Mouse (Mus musculus) MEL (cell line): ENCODE data around the gene Fars2.

Experiments used
- CHD2 ChIP-seq: IDR thresholded peaks from 2 replicates; pipeline ENCODE4 v1.6.1; 2011; ENCODE audit warnings: low read length, improper control_type of control experiment
- CTCF ChIP-seq, 3 experiments: IDR thresholded peaks in 2 of 3; conservative IDR thresholded peaks in 1 of 3; 2 replicates each; pipeline ENCODE4 v1.5.1; 2011 to 2012; ENCODE audit warnings: low read length in 3 of 3, low read depth in 2 of 3, mild to moderate bottlenecking in 2 of 3, improper control_type of control experiment in 1 of 3, inconsistent platforms in 1 of 3, mixed read lengths in 1 of 3, moderate library complexity in 1 of 3; ENCODE audit not compliant: control insufficient read depth in 1 of 3, insufficient read depth in 1 of 3, poor library complexity in 1 of 3, severe bottlenecking in 1 of 3
- JUND ChIP-seq: IDR thresholded peaks from 2 replicates; pipeline ENCODE4 v1.6.1; 2011; ENCODE audit warnings: low read depth, mild to moderate bottlenecking, improper control_type of control experiment, low read length
- MAX ChIP-seq: IDR thresholded peaks from 2 replicates; pipeline ENCODE4 v1.6.1; 2011; ENCODE audit warnings: low read length, improper control_type of control experiment
- MYC ChIP-seq: IDR thresholded peaks from 2 replicates; pipeline ENCODE4 v1.6.1; 2011; ENCODE audit warnings: low read depth, mild to moderate bottlenecking, low read length, improper control_type of control experiment, moderate library complexity
- POLR2A ChIP-seq, 2 experiments: IDR thresholded peaks; 2 replicates each; pipeline ENCODE4 v1.6.1; 2011 to 2012; ENCODE audit warnings: low read length in 2 of 2, mild to moderate bottlenecking in 2 of 2, control low read depth in 1 of 2, improper control_type of control experiment in 1 of 2, low read depth in 1 of 2, moderate library complexity in 1 of 2; ENCODE audit not compliant: control insufficient read depth in 1 of 2, insufficient read depth in 1 of 2, poor library complexity in 1 of 2
- SIN3A ChIP-seq: IDR thresholded peaks from 2 replicates; pipeline ENCODE4 v1.6.1; 2012; ENCODE audit warnings: low read length, improper control_type of control experiment, inconsistent platforms
- TBP ChIP-seq: IDR thresholded peaks from 2 replicates; pipeline ENCODE4 v1.8.0; 2011; ENCODE audit warnings: low read depth, low read length, improper control_type of control experiment
- USF1 ChIP-seq: IDR thresholded peaks from 2 replicates; pipeline ENCODE4 v1.6.1; 2014; ENCODE audit warnings: low read depth, mild to moderate bottlenecking, inconsistent platforms, low read length, improper control_type of control experiment, moderate library complexity
- ZNF384 ChIP-seq: IDR thresholded peaks from 2 replicates; pipeline ENCODE4 v1.6.1; 2012; ENCODE audit warnings: low read depth, mild to moderate bottlenecking, inconsistent platforms, low read length, improper control_type of control experiment

- no peak for TF ChIP-seq CTCF (IDR thresholded peaks at IDR 0.05 in 2 of 3, conservative IDR thresholded peaks at IDR 0.05 in 1 of 3; ENCODE audit: control insufficient read depth in 1 of 3, insufficient read depth in 1 of 3, low read depth in 2 of 3, low read length in 3 of 3, poor library complexity in 1 of 3, severe bottlenecking in 1 of 3)
- no peak for TF ChIP-seq MYC
- TF ChIP-seq TBP: no peak
- TF ChIP-seq POLR2A (IDR thresholded peaks at IDR 0.05; ENCODE audit: control insufficient read depth in 1 of 2, insufficient read depth in 1 of 2, low read depth in 1 of 2, low read length in 2 of 2, poor library complexity in 1 of 2): no peak
- no peak for TF ChIP-seq JUND
- TF ChIP-seq CHD2: no peak
- no peak for TF ChIP-seq ZNF384
- TF ChIP-seq USF1: no peak
- no peak for TF ChIP-seq MAX
- TF ChIP-seq SIN3A: no peak
These were observed 331.4 kb downstream of the Fars2 start for GRCm38 (mm10) chr13:36448565-36448964.
